Mouse (Mus musculus) spleen, adult 2 months (tissue): Measurements from ENCODE around the gene Csnk1e. TPM values are rescaled to one million over a fixed set of nuclear protein-coding genes. Genes with fewer than 3 reads are reported as not detected.

Source experiments
- DNase-seq, 2 experiments: peaks; one replicate each; pipeline versions ENCODE4 v3.0.0 to v3.0.0-alpha.2; 2012 to 2021; ENCODE audit warnings: low spot score in 2 of 2, low read depth in 1 of 2
- H3K27ac ChIP-seq: fragments of 200-500 bp; 2 replicates; pipeline ENCODE4 v1.5.1; 2012; ENCODE audit warnings: low read length, inconsistent platforms; ENCODE audit not compliant: insufficient read depth
- H3K27me3 ChIP-seq: fragments of 200-500 bp; 2 replicates; pipeline ENCODE4 v1.6.1; 2012; ENCODE audit warnings: mild to moderate bottlenecking, moderate library complexity, low read length, inconsistent platforms; ENCODE audit not compliant: control insufficient read depth, insufficient read depth
- H3K36me3 ChIP-seq: fragments of 200-500 bp; 2 replicates; pipeline ENCODE4 v1.6.1; 2012; ENCODE audit warnings: mild to moderate bottlenecking, low read length, inconsistent platforms; ENCODE audit not compliant: control insufficient read depth, insufficient read depth
- H3K4me1 ChIP-seq: fragments of 200-500 bp; 2 replicates; pipeline ENCODE4 v1.6.1; 2011; ENCODE audit warnings: inconsistent platforms; ENCODE audit not compliant: control insufficient read depth, insufficient read depth, insufficient read length
- H3K4me3 ChIP-seq: fragments of 200-500 bp; 2 replicates; pipeline ENCODE4 v1.5.1; 2011; ENCODE audit warnings: mild to moderate bottlenecking, inconsistent platforms; ENCODE audit not compliant: insufficient read depth, insufficient read length; ENCODE audit errors: extremely low read depth
- CTCF ChIP-seq: fragments of 200-500 bp; IDR thresholded peaks from 2 replicates; pipeline ENCODE4 v1.5.1; 2011; ENCODE audit warnings: mild to moderate bottlenecking, inconsistent platforms; ENCODE audit not compliant: insufficient read depth, insufficient read length, insufficient replicate concordance; ENCODE audit errors: extremely low read depth
- POLR2A ChIP-seq: fragments of 200-500 bp; IDR thresholded peaks from 2 replicates; pipeline ENCODE4 v1.6.1; 2011; ENCODE audit warnings: low read depth, low read length, inconsistent platforms
- WGBS: fragments of 180-500 bp; shearing (Covaris S2); methylation state at CpG from one replicate; pipeline ENCODE4 v1.1.7; 2018; 5-methylcytosine and 5-hydroxymethylcytosine counted together
- polyA plus RNA-seq: library from polyadenylated mRNA; depleted of rRNA; stranded (reverse); fragments of >200 nt; gene quantifications from 2 replicates; pipeline ENCODE4 v1.2.3, GENCODE M21; 2012

Gene Csnk1e
- polyA plus RNA-seq, 1 experiment, result 26.3 TPM

- Histone ChIP-seq H3K4me3 (no peak overlapping the region), H3K27ac (no peak overlapping the region), H3K36me3 (no peaks in the 10 kb centered on the region), H3K4me1 (peaks cover 10% of the 10 kb centered on the region; the same call in 1 of the 2 replicates), H3K27me3 (no peaks in the 10 kb centered on the region)
- no peak for DNase-seq
- 61% methylated on average over 4 of the region's 4 CpGs for WGBS
- no peak for TF ChIP-seq POLR2A
- no peak for TF ChIP-seq CTCF
Measured at GRCm38 (mm10) chr15:79406564-79406963, 48.8 kb downstream of the Csnk1e start.

- 90% methylated on average over 1 of the region's 1 CpGs for WGBS
- Histone ChIP-seq H3K27me3 (no peaks in the 10 kb centered on the region), H3K36me3 (no peaks in the 10 kb centered on the region), H3K4me3 (no peak overlapping the region), H3K27ac (no peak overlapping the region), H3K4me1 (peaks cover 16% of the 10 kb centered on the region; the same call in 1 of the 2 replicates)
- no peak for DNase-seq
- TF ChIP-seq POLR2A, result no peak
- TF ChIP-seq CTCF, result no peak
Measured at GRCm38 (mm10) chr15:79404277-79404676, 51.1 kb downstream of the Csnk1e start.

GRCm38 (mm10) chr15:79403763-79404210, 51.6 kb downstream of the Csnk1e start:
- TF ChIP-seq CTCF (no peak), POLR2A (no peak)
- DNase-seq, result no peak
- Histone ChIP-seq H3K4me3 (peak overlapping the region; percentile 97), H3K36me3 (no peaks in the 10 kb centered on the region), H3K4me1 (peaks cover 15% of the 10 kb centered on the region; the same call in 1 of the 2 replicates), H3K27ac (peak overlapping the region; percentile 83), H3K27me3 (no peaks in the 10 kb centered on the region)
- WGBS, result 17% methylated on average over 9 of the region's 9 CpGs

DNA sequence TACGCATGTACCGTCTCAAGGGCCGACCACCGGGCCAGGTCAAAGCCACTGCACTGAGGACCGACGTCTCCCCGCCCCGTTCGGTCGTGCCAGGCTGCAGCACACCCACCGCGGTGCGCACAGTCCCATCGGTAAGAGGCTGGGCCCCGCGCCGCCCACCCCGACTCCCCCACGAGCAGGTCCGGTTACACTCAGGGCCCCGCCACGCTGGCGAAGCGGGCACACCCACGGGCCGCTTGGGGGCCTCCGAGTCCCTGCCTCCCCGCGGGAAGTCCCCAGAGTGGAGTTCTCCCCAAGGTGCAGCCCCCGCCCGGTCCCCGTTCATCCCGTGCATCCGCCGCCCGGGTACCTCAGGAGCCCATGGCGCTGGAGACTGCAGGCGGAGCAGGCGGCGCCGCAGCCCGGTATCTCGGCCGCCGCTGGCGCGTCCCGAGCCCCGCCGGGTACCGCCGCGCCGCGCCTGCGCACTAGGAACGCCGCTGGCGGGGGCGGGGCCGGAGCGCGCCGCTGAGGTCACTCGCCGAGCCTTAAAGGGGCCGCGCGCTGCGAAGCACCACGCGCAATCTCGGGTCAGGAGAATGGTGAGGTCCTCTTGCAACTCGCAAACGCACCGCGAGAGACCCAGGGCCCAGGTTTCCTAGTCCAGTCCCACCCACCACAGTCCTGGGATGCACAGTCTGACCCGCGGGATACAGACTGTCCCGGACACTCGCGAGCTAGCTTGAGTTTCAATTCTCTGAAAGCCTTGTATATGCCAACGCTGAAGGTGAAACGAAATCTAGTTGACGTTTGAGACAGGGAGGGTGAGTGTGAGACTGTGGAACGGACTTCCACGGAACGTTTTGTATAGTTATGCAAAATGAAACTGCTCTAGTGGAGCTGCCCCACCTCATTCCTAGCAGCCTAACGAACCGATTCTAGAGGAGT, 52.3 kb downstream of the Csnk1e start, which contains the start of gene Tmem184b:
Gene Tmem184b, minus strand, starts transcription at position 734 of the 927 bp plus-strand sequence.
- H3K27ac ChIP-seq, result peak within 1 kb of the TSS; percentile 83
- WGBS, result under 1% methylated on average over 87 of the region's 90 CpGs

DNA sequence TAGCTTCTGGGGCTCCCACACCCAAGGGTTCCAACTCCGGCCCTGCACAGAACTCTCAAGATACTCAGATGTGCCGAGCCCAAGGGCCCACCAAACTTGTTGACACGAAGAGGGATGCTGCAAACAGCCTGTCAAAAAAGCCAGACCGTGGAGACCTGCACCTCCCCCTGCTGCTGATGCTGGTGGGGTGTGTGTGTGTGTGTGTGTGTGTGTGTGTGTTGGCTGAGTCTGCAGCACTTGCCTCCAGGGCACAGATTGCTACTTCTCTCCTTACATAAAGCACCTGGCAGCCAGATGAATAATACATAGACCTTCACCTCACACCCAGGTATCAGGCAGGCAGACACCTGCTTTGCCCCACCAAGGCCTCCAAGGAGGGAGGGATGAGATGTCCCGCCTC, 53.2 kb downstream of the Csnk1e start:
- peak overlapping the region; percentile 97; the same call in 1 of the 2 replicates for H3K4me3 ChIP-seq
- DNase-seq, result no peak
- H3K4me1 ChIP-seq, result peaks cover 15% of the 10 kb centered on the region; the same call in 1 of the 2 replicates

More for the DNA sequence above, 52.3 kb downstream of the Csnk1e start, which contains the start of gene Tmem184b:
- Histone ChIP-seq H3K27me3 (no peaks in the 10 kb centered on the region), H3K4me3 (peak within 1 kb of the TSS; percentile 97), H3K4me1 (peaks cover 15% of the 10 kb centered on the region; the same call in 1 of the 2 replicates), H3K36me3 (no peaks in the 10 kb centered on the region)
- TF ChIP-seq CTCF, result no peak
- peak; percentile 8 for TF ChIP-seq POLR2A
- DNase-seq, result peak; percentile 66 to 81

DNA sequence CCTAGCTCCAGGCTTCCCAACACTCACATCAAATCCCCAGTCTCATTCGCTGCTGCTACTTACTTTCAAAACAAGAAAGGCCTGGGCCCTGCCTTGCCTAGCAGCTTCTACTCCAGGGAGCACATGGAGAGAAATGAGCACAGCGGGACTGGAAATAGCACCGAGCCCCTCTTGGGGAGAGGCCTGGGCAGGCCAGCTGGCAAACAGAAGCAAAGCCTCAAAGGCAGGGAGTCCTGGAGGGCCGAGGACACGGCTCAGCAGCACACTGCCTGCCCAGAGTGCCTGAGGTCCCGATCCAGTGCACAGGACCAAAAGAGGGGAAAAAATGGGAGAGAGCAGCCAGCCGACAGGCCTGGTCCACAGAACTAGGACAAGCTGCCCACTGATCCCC, 54.4 kb downstream of the Csnk1e start:
- H3K27ac ChIP-seq, result no peak overlapping the region
- no peak for TF ChIP-seq CTCF
- TF ChIP-seq POLR2A, result no peak
- no peaks in the 10 kb centered on the region for H3K27me3 ChIP-seq
- WGBS, result 89% methylated on average over 7 of the region's 7 CpGs
- H3K4me3 ChIP-seq, result no peak overlapping the region
- H3K36me3 ChIP-seq, result no peaks in the 10 kb centered on the region
- peaks cover 19% of the 10 kb centered on the region; the same call in 1 of the 2 replicates for H3K4me1 ChIP-seq
- DNase-seq, result no peak

More for the DNA sequence above, 53.2 kb downstream of the Csnk1e start:
- Histone ChIP-seq H3K27ac (no peak overlapping the region), H3K36me3 (no peaks in the 10 kb centered on the region), H3K27me3 (no peaks in the 10 kb centered on the region)
- TF ChIP-seq POLR2A (no peak), CTCF (no peak)
- WGBS, result 31% methylated on average over 5 of the region's 5 CpGs
